Mouse (Mus musculus) liver, embryonic 12.5 days (tissue): ENCODE measurements around the gene Bloc1s3. TPM values are rescaled to one million over a fixed set of nuclear protein-coding genes. Genes with fewer than 3 reads are reported as not detected.
"Not testable (repeated sequence)": the region's sequence is repeated elsewhere in the genome, so short reads cannot be mapped to it uniquely, and the experiment has no call there.

Source experiments
- ATAC-seq: fragments of 200-750 bp; cut with Nextera tagmentation; 2 replicates; pipeline ENCODE4 v1.8.0; 2017; ENCODE audit warnings: moderate number of reproducible peaks, mild to moderate bottlenecking, moderate library complexity
- H3K27ac ChIP-seq: fragments of 300-500 bp; sonication (generic); 2 replicates; pipeline ENCODE4 v1.5.1; 2016; ENCODE audit warnings: mild to moderate bottlenecking
- H3K27me3 ChIP-seq: fragments of 300-500 bp; sonication (generic); replicated peaks from 2 replicates; pipeline ENCODE4 v1.6.1; 2016; ENCODE audit warnings: mild to moderate bottlenecking, moderate library complexity
- H3K36me3 ChIP-seq: fragments of 300-500 bp; sonication (generic); 2 replicates; pipeline ENCODE4 v1.6.1; 2016; ENCODE audit warnings: mild to moderate bottlenecking, moderate library complexity
- H3K4me1 ChIP-seq: fragments of 300-500 bp; sonication (generic); 2 replicates; pipeline ENCODE4 v1.6.1; 2016
- H3K4me2 ChIP-seq: fragments of 300-500 bp; sonication (generic); 2 replicates; pipeline ENCODE4 v1.6.1; 2016; ENCODE audit warnings: mild to moderate bottlenecking, moderate library complexity
- H3K4me3 ChIP-seq: fragments of 300-500 bp; sonication (generic); 2 replicates; pipeline ENCODE4 v1.5.1; 2016; ENCODE audit warnings: mild to moderate bottlenecking, moderate library complexity
- H3K9ac ChIP-seq: fragments of 300-500 bp; sonication (generic); 2 replicates; pipeline ENCODE4 v1.6.1; 2016; ENCODE audit warnings: mild to moderate bottlenecking, moderate library complexity
- H3K9me3 ChIP-seq: fragments of 300-500 bp; sonication (generic); replicated peaks from 2 replicates; pipeline ENCODE4 v1.6.1; 2016; ENCODE audit warnings: mild to moderate bottlenecking, moderate library complexity
- WGBS: fragments of 180-500 bp; shearing (Covaris S2); methylation state at CpG from one replicate; pipeline ENCODE4 v1.1.7; 2016; ENCODE audit not compliant: insufficient replicate concordance; 5-methylcytosine and 5-hydroxymethylcytosine counted together
- polyA plus RNA-seq: library from polyadenylated mRNA; unstranded; fragments of >200 nt; fragmentation: Nextera tagmentation; extraction: Ambion mirVana; gene quantifications from 2 replicates; pipeline ENCODE4 v1.2.1, GENCODE M21; 2016

Gene Bloc1s3
- polyA plus RNA-seq, 1 experiment from 2014 or later: 2.1 TPM

DNA sequence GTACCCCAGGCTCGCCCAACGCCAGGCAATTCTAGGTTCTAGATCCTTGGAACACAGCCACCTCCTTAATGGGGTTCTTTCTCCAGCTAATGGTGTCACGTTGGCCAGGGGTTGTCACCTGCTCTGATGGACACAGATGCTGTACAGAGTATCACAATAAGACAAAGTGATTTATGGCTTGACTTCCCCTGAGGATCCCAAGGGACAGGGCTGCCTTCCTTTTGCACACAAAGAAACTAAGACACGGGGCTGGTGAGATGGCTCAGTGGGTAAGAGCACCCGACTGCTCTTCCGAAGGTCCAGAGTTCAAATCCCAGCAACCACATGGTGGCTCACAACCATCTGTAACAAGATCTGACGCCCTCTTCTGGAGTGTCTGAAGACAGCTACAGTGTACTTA is 3.8 kb upstream of the Bloc1s3 start:
- WGBS: 75% methylated on average over 6 of the region's 7 CpGs
- Histone ChIP-seq H3K4me1 (peaks cover 25% of the 10 kb centered on the region), H3K27me3 (peaks cover 15% of the 10 kb centered on the region)
- H3K36me3 ChIP-seq, ATAC-seq, H3K4me2 ChIP-seq, H3K27ac ChIP-seq, H3K4me3 ChIP-seq, H3K9me3 ChIP-seq, H3K9ac ChIP-seq: not testable (repeated sequence)

- no peak for ATAC-seq
- Histone ChIP-seq H3K9ac (peak overlapping the region; percentile 78; the same call in 1 of the 2 replicates), H3K9me3 (no peaks in the 10 kb centered on the region), H3K27ac (peak overlapping the region; percentile 84; the same call in 1 of the 2 replicates), H3K27me3 (no peaks in the 10 kb centered on the region), H3K4me3 (peak overlapping the region; percentile 71), H3K4me2 (peak overlapping the region; percentile 99), H3K36me3 (peaks cover 6% of the 10 kb centered on the region), H3K4me1 (peaks cover 33% of the 10 kb centered on the region)
- WGBS: 86% methylated on average over 7 of the region's 7 CpGs
Measured at GRCm38 (mm10) chr7:19509786-19510185, 1.6 kb upstream of the Bloc1s3 start.

DNA sequence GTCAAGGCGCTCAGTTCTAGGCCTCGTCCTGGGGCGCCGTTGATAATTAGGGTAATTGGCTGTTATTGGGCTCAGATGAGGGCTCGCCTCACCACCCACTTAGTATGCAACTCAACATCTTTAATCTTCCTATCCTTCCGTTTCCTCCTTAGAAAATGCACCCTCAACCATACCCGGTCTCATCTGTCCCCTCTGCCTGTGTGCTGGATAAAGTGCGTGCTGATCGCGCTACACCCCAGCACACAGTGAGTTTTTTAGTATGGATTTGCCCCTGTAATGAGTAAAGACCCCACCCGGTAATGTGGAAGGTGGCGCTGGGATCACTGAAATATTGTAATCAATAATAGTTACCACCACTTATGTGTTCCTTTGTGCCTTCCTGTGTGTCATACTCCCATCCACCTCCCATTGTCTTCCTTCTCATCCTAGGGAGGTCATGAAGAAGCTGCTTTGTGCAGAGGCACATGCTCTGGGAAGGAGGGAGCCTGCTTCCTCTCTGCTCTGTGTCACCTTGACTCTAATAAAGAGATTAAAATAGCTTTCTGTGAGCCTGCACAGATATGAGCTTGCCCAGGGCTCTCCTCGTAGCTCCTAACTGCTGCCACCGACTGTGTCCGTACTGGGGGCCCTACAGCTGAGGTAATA is 879 bp upstream of the Bloc1s3 start:
- Histone ChIP-seq H3K4me1 (peaks cover 33% of the 10 kb centered on the region), H3K27ac (peak overlapping the region; percentile 84)
- ATAC-seq: peak; percentile 56

DNA sequence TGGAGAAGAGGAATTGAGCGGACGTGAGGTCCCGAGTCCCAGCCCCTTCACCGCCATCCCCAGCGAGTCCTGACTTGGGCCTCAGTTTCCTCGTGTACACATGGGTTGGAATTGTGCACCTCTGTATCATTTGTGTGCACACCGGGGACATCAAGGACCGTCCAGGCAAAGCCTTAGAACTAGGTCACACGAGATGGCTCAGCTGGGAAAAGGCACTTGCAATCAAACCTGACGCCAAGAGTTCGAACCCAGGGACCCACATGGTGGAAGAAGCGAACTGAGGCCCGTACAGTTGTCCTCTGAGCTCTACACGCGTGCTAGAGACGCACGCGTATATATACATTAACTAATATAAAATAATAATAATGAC is 570 bp downstream of the Bloc1s3 start:
- peak overlapping the region; percentile 84 for H3K27ac ChIP-seq
- peaks cover 38% of the 10 kb centered on the region for H3K4me1 ChIP-seq
- peak overlapping the region; percentile 78 for H3K9ac ChIP-seq
- ATAC-seq: no peak
- H3K27me3 ChIP-seq: no peaks in the 10 kb centered on the region
- H3K36me3 ChIP-seq: peaks cover 6% of the 10 kb centered on the region
- peak overlapping the region; percentile 71 for H3K4me3 ChIP-seq
- H3K9me3 ChIP-seq: no peaks in the 10 kb centered on the region
- H3K4me2 ChIP-seq: peak overlapping the region; percentile 99
- 3% methylated on average over 18 of the region's 18 CpGs for WGBS

More for the DNA sequence above, 879 bp upstream of the Bloc1s3 start:
- Histone ChIP-seq H3K4me2 (peak overlapping the region; percentile 99), H3K4me3 (peak overlapping the region; percentile 71), H3K27me3 (no peaks in the 10 kb centered on the region), H3K9me3 (no peaks in the 10 kb centered on the region), H3K9ac (peak overlapping the region; percentile 78), H3K36me3 (peaks cover 6% of the 10 kb centered on the region)
- WGBS: 4% methylated on average over 15 of the region's 15 CpGs

GRCm38 (mm10) chr7:19506969-19507611 is 1.1 kb downstream of the Bloc1s3 start:
- H3K4me3 ChIP-seq: peak overlapping the region; percentile 71
- H3K27ac ChIP-seq: peak overlapping the region; percentile 84
- peaks cover 6% of the 10 kb centered on the region for H3K36me3 ChIP-seq
- no peaks in the 10 kb centered on the region for H3K27me3 ChIP-seq
- no peaks in the 10 kb centered on the region for H3K9me3 ChIP-seq
- no peak for ATAC-seq
- peak overlapping the region; percentile 78 for H3K9ac ChIP-seq
- under 1% methylated on average over 71 of the region's 71 CpGs for WGBS
- H3K4me1 ChIP-seq: peaks cover 38% of the 10 kb centered on the region
- peak overlapping the region; percentile 99 for H3K4me2 ChIP-seq

DNA sequence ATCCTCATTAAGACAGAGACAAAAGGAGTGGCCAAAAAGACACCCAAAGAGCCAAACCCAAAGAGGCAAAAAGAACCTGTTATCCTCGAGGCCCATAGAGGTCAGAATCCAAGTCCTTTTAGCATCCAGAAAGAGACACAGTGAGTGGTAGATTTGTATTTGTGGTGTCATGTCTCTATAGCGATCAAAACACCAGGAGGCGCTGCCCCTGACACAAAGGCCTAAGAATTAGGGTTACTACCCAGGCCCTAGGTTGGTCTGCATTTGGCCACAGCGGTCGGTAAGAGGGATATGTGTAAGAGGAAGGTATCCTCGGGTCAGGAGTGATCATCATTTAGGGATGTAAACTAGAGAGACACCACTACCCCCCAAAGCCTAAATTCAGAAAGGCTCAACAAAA is 1.8 kb downstream of the Bloc1s3 start:
- Histone ChIP-seq H3K36me3 (peaks cover 4% of the 10 kb centered on the region), H3K4me1 (peaks cover 38% of the 10 kb centered on the region), H3K27ac (no peak overlapping the region), H3K9ac (no peak overlapping the region; the same call in 1 of the 2 replicates), H3K9me3 (no peaks in the 10 kb centered on the region), H3K4me3 (peak overlapping the region; percentile 71), H3K4me2 (peak overlapping the region; percentile 99), H3K27me3 (no peaks in the 10 kb centered on the region)
- 26% methylated on average over 6 of the region's 6 CpGs for WGBS
- ATAC-seq: no peak

GRCm38 (mm10) chr7:19503481-19504068 is 4.6 kb downstream of the Bloc1s3 start:
- H3K36me3 ChIP-seq: no peaks in the 10 kb centered on the region
- no peak overlapping the region for H3K27ac ChIP-seq
- no peak overlapping the region for H3K4me3 ChIP-seq
- no peaks in the 10 kb centered on the region for H3K27me3 ChIP-seq
- H3K9me3 ChIP-seq: no peaks in the 10 kb centered on the region
- H3K4me2 ChIP-seq: no peak overlapping the region
- WGBS: 31% methylated on average over 5 of the region's 5 CpGs
- H3K9ac ChIP-seq: no peak overlapping the region
- H3K4me1 ChIP-seq: peaks cover 34% of the 10 kb centered on the region
- no peak for ATAC-seq

DNA sequence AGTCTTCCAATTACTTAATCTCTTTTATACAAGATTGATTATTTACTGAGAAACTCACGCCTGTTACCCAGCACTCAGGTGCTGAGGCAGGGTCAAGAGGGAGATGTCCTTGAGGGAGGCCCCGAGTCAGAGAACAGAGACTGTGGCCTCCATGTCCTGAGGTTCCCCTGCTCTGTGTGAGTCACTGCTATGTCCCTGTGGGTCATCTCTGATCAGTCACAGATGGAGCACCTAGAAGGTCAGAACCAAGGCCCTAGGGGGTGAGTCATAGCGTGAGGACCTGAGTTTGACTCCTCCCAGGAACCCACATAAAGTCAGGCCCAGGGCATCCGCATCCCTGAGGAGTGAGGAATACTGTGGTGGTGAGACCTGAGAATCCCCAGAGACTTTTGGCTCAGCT is 6.5 kb downstream of the Bloc1s3 start:
- ATAC-seq: no peak
- peaks cover 22% of the 10 kb centered on the region for H3K4me1 ChIP-seq
- no peak overlapping the region for H3K27ac ChIP-seq
- no peaks in the 10 kb centered on the region for H3K36me3 ChIP-seq
- no peak overlapping the region for H3K4me3 ChIP-seq
- no peaks in the 10 kb centered on the region for H3K27me3 ChIP-seq
- H3K4me2 ChIP-seq: no peak overlapping the region
- 67% methylated on average over 4 of the region's 4 CpGs for whole genome bisulfite sequencing
- no peaks in the 10 kb centered on the region for H3K9me3 ChIP-seq
- H3K9ac ChIP-seq: no peak overlapping the region

- no peak for ATAC-seq
- WGBS: 48% methylated on average over 12 of the region's 12 CpGs
- Histone ChIP-seq H3K27ac (no peak overlapping the region), H3K27me3 (no peaks in the 10 kb centered on the region), H3K9me3 (no peaks in the 10 kb centered on the region), H3K9ac (no peak overlapping the region), H3K4me1 (peaks cover 21% of the 10 kb centered on the region), H3K4me2 (no peak overlapping the region), H3K4me3 (no peak overlapping the region), H3K36me3 (no peaks in the 10 kb centered on the region)
Measured at GRCm38 (mm10) chr7:19500420-19501363, 7.5 kb downstream of the Bloc1s3 start.

GRCm38 (mm10) chr7:19498326-19498725 is 9.8 kb downstream of the Bloc1s3 start:
- no peak for ATAC-seq
- no peak overlapping the region for H3K9ac ChIP-seq
- H3K4me3 ChIP-seq: no peak overlapping the region
- H3K27ac ChIP-seq: no peak overlapping the region
- peaks cover 24% of the 10 kb centered on the region for H3K4me1 ChIP-seq
- H3K4me2 ChIP-seq: no peak overlapping the region
- 0 out of 2 replicates have a peak, but pooled peaks cover 2% of the 10 kb centered on the region for H3K27me3 ChIP-seq
- whole genome bisulfite sequencing: 58% methylated on average over 4 of the region's 4 CpGs
- no peaks in the 10 kb centered on the region for H3K9me3 ChIP-seq
- no peaks in the 10 kb centered on the region for H3K36me3 ChIP-seq

- WGBS: 50% methylated on average over 5 of the region's 5 CpGs
- no peak overlapping the region for H3K4me2 ChIP-seq
- H3K4me3 ChIP-seq: no peak overlapping the region
- no peaks in the 10 kb centered on the region for H3K36me3 ChIP-seq
- no peak overlapping the region for H3K9ac ChIP-seq
- H3K27me3 ChIP-seq: peaks cover 10% of the 10 kb centered on the region; the same call in 1 of the 2 replicates
- ATAC-seq: no peak
- no peaks in the 10 kb centered on the region for H3K9me3 ChIP-seq
- peaks cover 29% of the 10 kb centered on the region for H3K4me1 ChIP-seq
- H3K27ac ChIP-seq: no peak overlapping the region
Measured at GRCm38 (mm10) chr7:19496214-19496555, 12.0 kb downstream of the Bloc1s3 start.
